Mouse (Mus musculus): Measurements from ENCODE around the gene Tia1.

GRCm38 (mm10) chr6:86397257-86397980 is 6.6 kb upstream of the Tia1 start:
- TF ChIP-seq POLR2A (IDR thresholded peaks at IDR 0.05; ENCODE audit: borderline replicate concordance, extremely low read depth, insufficient read depth, insufficient read length, poor library complexity, severe bottlenecking) = no peak
- TF ChIP-seq CTCF (IDR thresholded peaks at IDR 0.05; ENCODE audit: borderline replicate concordance, extremely low read depth, insufficient read depth, insufficient read length) = no peak

Measured in brain, embryonic 14.5 days (tissue).